Mouse (Mus musculus) ES-E14 (cell line): ENCODE measurements around the gene Reps1.

Source experiments
- CHD2 ChIP-seq: IDR thresholded peaks from 2 replicates; pipeline ENCODE4 v1.6.1; 2014; ENCODE audit warnings: mild to moderate bottlenecking, low read depth, low read length, inconsistent platforms
- HCFC1 ChIP-seq: IDR thresholded peaks from 2 replicates; pipeline ENCODE4 v1.6.1; 2012; ENCODE audit warnings: low read length, inconsistent platforms, borderline replicate concordance; ENCODE audit not compliant: insufficient read depth

- TF ChIP-seq HCFC1 (no peak), CHD2 (no peak)
Observed at GRCm38 (mm10) chr10:18066031-18066439, 10.4 kb downstream of the Reps1 start.
